Mouse (Mus musculus) bone marrow, adult 2 months (tissue): ENCODE measurements around the gene Pusl1.

Experiments used
- CTCF ChIP-seq: fragments of 200-500 bp; IDR thresholded peaks from 2 replicates; pipeline ENCODE4 v1.5.1; 2011; ENCODE audit warnings: low read length, control low read depth; ENCODE audit not compliant: control insufficient read depth, insufficient read depth
- POLR2A ChIP-seq: fragments of 200-500 bp; IDR thresholded peaks from 2 replicates; pipeline ENCODE4 v1.6.1; 2011; ENCODE audit warnings: low read depth, mild to moderate bottlenecking, control low read depth, low read length, borderline replicate concordance; ENCODE audit not compliant: control insufficient read depth

DNA sequence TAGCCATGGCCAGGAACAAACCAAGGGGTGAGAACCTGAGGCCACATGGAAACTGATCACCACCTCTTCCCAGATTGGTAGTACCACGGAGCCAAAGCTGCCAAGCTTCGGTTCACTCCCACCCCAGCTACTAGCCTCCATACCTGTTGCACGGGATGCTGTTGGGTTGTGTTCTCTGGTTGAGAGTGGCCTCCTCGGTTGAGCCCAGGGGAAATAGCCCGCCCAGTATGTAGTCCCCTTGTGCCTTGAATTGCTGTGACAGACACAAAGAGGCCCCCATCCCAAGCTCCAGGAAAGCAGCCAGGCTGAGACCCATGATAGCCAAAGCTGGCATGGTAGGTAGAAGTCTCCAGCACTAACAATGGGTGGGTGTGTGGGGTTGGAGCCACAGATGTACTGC, 28.6 kb downstream of the Pusl1 start, which contains the start of gene Tas1r3:
- TF ChIP-seq CTCF (no peak), POLR2A (no peak)
